Mouse (Mus musculus) layer of hippocampus, adult 8-10 months (tissue): ENCODE data around the gene Emp2. TPM values are rescaled to one million over a fixed set of nuclear protein-coding genes. Genes with fewer than 3 reads are reported as not detected.

ENCODE experiments used
- DNase-seq, 2 experiments: peaks; one replicate each; pipeline ENCODE4 v3.0.0; 2022; ENCODE audit warnings: low spot score in 2 of 2
- microRNA-seq, 2 experiments: library from miRNA; unstranded; fragments of <30 nt; microRNA quantifications; one replicate each; pipeline ENCODE4 v1.2.0; 2022
- total RNA-seq, 4 experiments: library from RNA; stranded (reverse); gene quantifications; 2 replicates each; pipeline ENCODE4 v1.2.4; 2022

Gene Emp2
- total RNA-seq, 4 experiments from 2014 or later: 13.1 to 15.5 (median 14.5) TPM

DNA sequence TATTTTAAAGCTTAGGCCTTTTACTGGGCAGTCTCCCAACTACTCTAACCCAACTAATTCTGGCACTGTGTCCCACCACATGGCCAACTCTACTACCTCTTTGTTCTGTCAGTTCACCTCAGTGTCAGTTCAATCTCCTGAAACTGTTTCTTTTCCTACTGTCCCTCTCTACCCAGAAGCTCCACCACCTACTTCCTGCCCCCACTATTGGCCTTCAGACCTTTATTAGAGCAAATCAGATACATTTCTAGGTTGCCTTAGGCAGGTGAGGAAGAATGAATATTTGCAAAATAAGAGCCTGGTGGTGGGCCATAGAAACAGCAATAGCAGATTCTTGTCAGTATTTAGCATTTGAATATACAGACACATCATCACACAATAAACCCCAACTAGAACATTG, 77.2 kb downstream of the Emp2 start:
- no peak for DNase-seq

Small RNA genes within 50 kb of the gene (microRNA-seq; reads per million reads assigned to microRNA genes)
- gene Gm22932: 0 reads per million in 2 experiments

Other genes starting within 250 kb of the Emp2 start
- gene Rpl39l, start 143.7 kb downstream of the Emp2 start, total RNA-seq: not detected
- gene Atf7ip2, start 121.3 kb downstream of the Emp2 start, total RNA-seq: under 1 TPM in 1 of 4 experiments, not detected in 3; 0.16 TPM
- 1 to 10 TPM; 8.2 to 9.5 (median 9.1) TPM for gene Tekt5, start 81.5 kb upstream of the Emp2 start, total RNA-seq
- 10 to 100 TPM; 16.8 to 20.7 (median 17.8) TPM for gene Nubp1, start 98.0 kb upstream of the Emp2 start, total RNA-seq
- 10 to 100 TPM; 24.5 to 28.4 (median 25.9) TPM for gene Tvp23a, start 133.4 kb upstream of the Emp2 start, total RNA-seq
- under 1 TPM; 0.18 to 0.67 (median 0.39) TPM for gene Ciita, start 166.1 kb upstream of the Emp2 start, total RNA-seq
- gene Dexi, start 229.1 kb upstream of the Emp2 start, total RNA-seq: 10 to 100 TPM; 55.5 to 66.1 (median 63.2) TPM
- gene Clec16a, start 231.4 kb upstream of the Emp2 start, total RNA-seq: 10 to 100 TPM; 85.2 to 99.0 (median 92.5) TPM